Mouse (Mus musculus) thymus, adult 2 months (tissue): ENCODE data around the gene Fcgr3. TPM values are rescaled to one million over a fixed set of nuclear protein-coding genes. Genes with fewer than 3 reads are reported as not detected.

Source experiments
- DNase-seq: peaks from one replicate; pipeline ENCODE4 v3.0.0; 2021
- H3K27ac ChIP-seq: fragments of 200-500 bp; 2 replicates; pipeline ENCODE4 v1.5.1; 2012; ENCODE audit warnings: low read length, control low read depth; ENCODE audit not compliant: control insufficient read depth, insufficient read depth
- H3K27me3 ChIP-seq: fragments of 200-500 bp; 2 replicates; pipeline ENCODE4 v1.6.1; 2012; ENCODE audit warnings: mild to moderate bottlenecking, low read length, moderate library complexity, mixed read lengths; ENCODE audit not compliant: control insufficient read depth, insufficient read depth
- H3K36me3 ChIP-seq: fragments of 200-500 bp; 2 replicates; pipeline ENCODE4 v1.6.1; 2012; ENCODE audit warnings: mild to moderate bottlenecking, low read length, moderate library complexity; ENCODE audit not compliant: control insufficient read depth, insufficient read depth
- H3K4me1 ChIP-seq: fragments of 200-500 bp; replicated peaks from 2 replicates; pipeline ENCODE4 v1.6.1; 2012; ENCODE audit warnings: low read length; ENCODE audit not compliant: control insufficient read depth, insufficient read depth
- H3K4me3 ChIP-seq: fragments of 200-500 bp; 2 replicates; pipeline ENCODE4 v1.5.1; 2012; ENCODE audit warnings: mild to moderate bottlenecking, low read length, control low read depth, moderate library complexity; ENCODE audit not compliant: control insufficient read depth, insufficient read depth
- CTCF ChIP-seq: fragments of 200-500 bp; IDR thresholded peaks from 2 replicates; pipeline ENCODE4 v1.5.1; 2012; ENCODE audit warnings: mild to moderate bottlenecking, control low read depth, low read length, moderate library complexity, borderline replicate concordance; ENCODE audit not compliant: control insufficient read depth, poor library complexity, insufficient read depth; ENCODE audit errors: extremely low read depth
- POLR2A ChIP-seq: fragments of 200-500 bp; IDR thresholded peaks from 2 replicates; pipeline ENCODE4 v1.6.1; 2012; ENCODE audit warnings: mild to moderate bottlenecking, low read length, control low read depth, moderate library complexity; ENCODE audit not compliant: control insufficient read depth, poor library complexity, insufficient read depth; ENCODE audit errors: extremely low read depth
- WGBS: fragments of 180-500 bp; shearing (Covaris S2); methylation state at CpG from one replicate; pipeline ENCODE4 v1.1.7; 2018; 5-methylcytosine and 5-hydroxymethylcytosine counted together
- polyA plus RNA-seq: library from polyadenylated mRNA; depleted of rRNA; stranded (reverse); fragments of >200 nt; gene quantifications from 2 replicates; pipeline ENCODE4 v1.2.3, GENCODE M21; 2012; rRNA removed

Fcgr3 gene
- polyA plus RNA-seq, 1 experiment = 20.7 TPM

DNA sequence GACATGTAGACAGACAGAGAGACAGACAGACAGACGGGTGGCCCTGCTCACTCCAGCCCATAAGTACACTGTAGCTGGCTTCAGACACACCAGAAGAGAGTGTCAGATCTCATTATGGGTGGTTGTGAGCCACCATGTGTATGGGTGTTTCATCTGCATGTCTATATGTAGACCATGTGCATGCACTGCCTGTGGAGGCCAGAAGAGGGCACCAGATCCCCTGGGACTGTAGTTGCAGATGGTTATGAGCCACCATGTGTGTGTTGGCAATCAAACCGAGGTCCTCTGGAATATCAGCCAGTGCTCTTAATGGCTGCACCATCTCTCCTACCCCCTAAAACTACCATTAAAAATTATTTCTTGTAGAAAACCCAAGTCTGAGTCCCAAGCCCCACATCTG lies 57.8 kb downstream of the Fcgr3 start:
- TF ChIP-seq CTCF (no peak), POLR2A (no peak)
- Histone ChIP-seq H3K27ac (no peak overlapping the region), H3K27me3 (no peaks in the 10 kb centered on the region), H3K4me3 (no peak overlapping the region), H3K36me3 (no peaks in the 10 kb centered on the region), H3K4me1 (no peaks in the 10 kb centered on the region)
- WGBS = 98% methylated on average over 2 of the region's 2 CpGs
- DNase-seq = peak; percentile 16

DNA sequence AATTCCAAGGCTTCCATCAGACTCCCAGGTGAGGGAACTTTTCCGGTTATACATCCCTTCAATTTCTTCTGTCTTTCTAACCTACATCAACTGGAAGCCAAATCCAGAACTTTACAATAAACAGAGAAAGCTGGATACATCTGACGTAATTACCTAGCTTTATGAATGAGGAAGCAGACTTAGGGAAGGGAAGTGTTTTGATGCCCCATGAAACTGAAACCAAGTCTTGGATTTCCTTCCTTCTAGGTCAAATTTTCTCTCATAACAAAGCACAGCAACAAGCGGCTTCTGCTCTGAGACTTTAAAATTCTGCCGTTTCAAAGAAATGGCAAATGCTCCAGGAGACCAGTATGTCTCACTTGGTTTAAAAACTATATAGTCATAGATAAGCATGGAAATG lies 58.4 kb downstream of the Fcgr3 start:
- H3K4me3 ChIP-seq = no peak overlapping the region
- H3K36me3 ChIP-seq = no peaks in the 10 kb centered on the region
- H3K27ac ChIP-seq = no peak overlapping the region
- DNase-seq = no peak
- TF ChIP-seq POLR2A = no peak
- no peak for TF ChIP-seq CTCF
- WGBS = 32% methylated on average over 4 of the region's 4 CpGs
- H3K27me3 ChIP-seq = no peaks in the 10 kb centered on the region
- no peaks in the 10 kb centered on the region for H3K4me1 ChIP-seq

DNA sequence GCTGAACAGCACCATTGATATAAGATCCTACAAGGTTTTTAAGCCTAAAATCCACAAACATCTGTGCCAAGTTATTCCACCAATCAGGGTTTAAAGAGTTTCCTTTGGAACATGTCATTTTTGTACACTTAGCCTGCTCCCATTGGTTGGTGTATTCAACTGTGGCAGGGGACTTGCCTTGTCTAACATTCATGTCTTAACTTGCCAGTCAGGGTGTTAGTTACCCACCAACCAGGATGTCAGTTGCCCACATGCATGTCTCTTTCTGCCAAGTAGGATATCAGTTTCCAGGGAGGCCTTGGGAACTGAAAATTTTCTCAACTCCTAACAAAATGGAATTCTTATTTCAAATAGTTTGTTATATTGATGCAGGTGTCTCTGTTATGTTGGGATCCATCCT lies 59.1 kb downstream of the Fcgr3 start:
- DNase-seq = no peak
- H3K36me3 ChIP-seq = no peaks in the 10 kb centered on the region
- no peaks in the 10 kb centered on the region for H3K27me3 ChIP-seq
- TF ChIP-seq POLR2A (no peak), CTCF (no peak)
- no peak overlapping the region for H3K4me3 ChIP-seq
- no peaks in the 10 kb centered on the region for H3K4me1 ChIP-seq
- no peak overlapping the region for H3K27ac ChIP-seq

DNA sequence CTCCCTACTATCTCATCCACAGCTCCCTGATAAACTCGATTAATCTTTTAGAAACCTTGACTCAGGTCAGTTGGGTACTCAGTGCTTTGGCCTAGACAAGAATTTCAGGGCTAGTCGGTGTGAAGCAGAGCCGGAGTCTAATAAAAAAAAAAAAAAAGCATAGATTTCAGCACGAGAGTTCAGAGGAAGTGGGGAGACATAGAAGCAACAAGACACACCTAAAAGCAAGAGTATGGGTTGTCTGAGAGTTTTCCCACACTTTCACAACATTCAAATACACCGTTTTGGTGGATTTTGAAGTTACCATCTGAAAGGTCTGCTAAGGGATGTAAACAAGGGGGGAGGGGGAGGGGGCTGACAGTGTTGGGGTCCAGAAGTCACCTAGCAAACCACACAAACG lies 59.7 kb downstream of the Fcgr3 start:
- H3K4me3 ChIP-seq = no peak overlapping the region
- no peaks in the 10 kb centered on the region for H3K4me1 ChIP-seq
- no peak overlapping the region for H3K27ac ChIP-seq
- H3K36me3 ChIP-seq = no peaks in the 10 kb centered on the region
- no peak for DNase-seq
- no peak for TF ChIP-seq CTCF
- no peak for TF ChIP-seq POLR2A
- H3K27me3 ChIP-seq = no peaks in the 10 kb centered on the region
- WGBS = 91% methylated on average over 6 of the region's 6 CpGs

Other genes with a start within 250 kb of the Fcgr3 start
- gene Atf6, start 197.2 kb downstream of the Fcgr3 start, polyA plus RNA-seq = 5.4 and 7.0 TPM in 2 replicates
- gene Gm26620, start 179.9 kb downstream of the Fcgr3 start, polyA plus RNA-seq = 0.26 and 0.46 TPM in 2 replicates
- 17.7 and 19.3 TPM in 2 replicates for gene Dusp12, start 179.4 kb downstream of the Fcgr3 start, polyA plus RNA-seq
- gene Fcrlb, start 152.0 kb downstream of the Fcgr3 start, polyA plus RNA-seq = 1.00 and 1.1 TPM in 2 replicates
- 9.9 and 11.0 TPM in 2 replicates for gene Fcrla, start 137.4 kb downstream of the Fcgr3 start, polyA plus RNA-seq
- gene Fcgr2b, start 88.4 kb downstream of the Fcgr3 start, polyA plus RNA-seq = 14.7 and 16.4 TPM in 2 replicates
- 1.0 and 1.5 TPM in 2 replicates for gene Fcgr4, start 46.0 kb downstream of the Fcgr3 start, polyA plus RNA-seq
- gene Cfap126, start 49.0 kb upstream of the Fcgr3 start, polyA plus RNA-seq = 2.7 and 2.8 TPM in 2 replicates
- 191 and 231 TPM in 2 replicates for gene Sdhc, start 85.7 kb upstream of the Fcgr3 start, polyA plus RNA-seq
- 1.1 and 7.4 TPM in 2 replicates for gene Mpz, start 85.8 kb upstream of the Fcgr3 start, polyA plus RNA-seq
- gene Pcp4l1, start 131.3 kb upstream of the Fcgr3 start, polyA plus RNA-seq = 4.7 and 7.3 TPM in 2 replicates
- 0.08 and 0.43 TPM in 2 replicates for gene Nr1i3, start 149.0 kb upstream of the Fcgr3 start, polyA plus RNA-seq
- 34.7 and 34.9 TPM in 2 replicates for gene Tomm40l, start 157.6 kb upstream of the Fcgr3 start, polyA plus RNA-seq
- 1.8 and 49.4 TPM in 2 replicates for gene Apoa2, start 160.1 kb upstream of the Fcgr3 start, polyA plus RNA-seq
- 127 and 138 TPM in 2 replicates for gene Fcer1g, start 169.4 kb upstream of the Fcgr3 start, polyA plus RNA-seq
- 0.73 and 0.90 TPM in 2 replicates for gene Adamts4, start 185.5 kb upstream of the Fcgr3 start, polyA plus RNA-seq
- gene Ndufs2, start 186.5 kb upstream of the Fcgr3 start, polyA plus RNA-seq = 131 and 154 TPM in 2 replicates
- 97.0 and 98.9 TPM in 2 replicates for gene B4galt3, start 205.4 kb upstream of the Fcgr3 start, polyA plus RNA-seq
- 71.5 and 78.5 TPM in 2 replicates for gene Ppox, start 216.3 kb upstream of the Fcgr3 start, polyA plus RNA-seq
- gene Usp21, start 223.1 kb upstream of the Fcgr3 start, polyA plus RNA-seq = 77.0 and 79.1 TPM in 2 replicates
- 18.5 and 20.2 TPM in 2 replicates for gene Ufc1, start 230.1 kb upstream of the Fcgr3 start, polyA plus RNA-seq